Mouse (Mus musculus) limb, embryonic 12.5 days (tissue): ENCODE results near the gene Narf. TPM values are rescaled to one million over a fixed set of nuclear protein-coding genes. Genes with fewer than 3 reads are reported as not detected.

Source experiments
- ATAC-seq: fragments of 200-750 bp; cut with Nextera tagmentation; 2 replicates; pipeline ENCODE4 v1.8.0; 2017; ENCODE audit warnings: low read depth, moderate TSS enrichment; ENCODE audit not compliant: insufficient number of reproducible peaks, insufficient read depth, low FRiP score, low TSS enrichment
- H3K27ac ChIP-seq: fragments of 300-500 bp; sonication (generic); 2 replicates; pipeline ENCODE4 v1.5.1; 2016; ENCODE audit warnings: mild to moderate bottlenecking, moderate library complexity
- H3K27me3 ChIP-seq: fragments of 300-500 bp; sonication (generic); 2 replicates; pipeline ENCODE4 v1.6.1; 2016; ENCODE audit warnings: mild to moderate bottlenecking, moderate library complexity
- H3K36me3 ChIP-seq: fragments of 300-500 bp; sonication (generic); 2 replicates; pipeline ENCODE4 v1.6.1; 2016; ENCODE audit warnings: mild to moderate bottlenecking, moderate library complexity
- H3K4me1 ChIP-seq: fragments of 300-500 bp; sonication (generic); replicated peaks from 2 replicates; pipeline ENCODE4 v1.6.1; 2016
- H3K4me2 ChIP-seq: fragments of 300-500 bp; sonication (generic); 2 replicates; pipeline ENCODE4 v1.6.1; 2016; ENCODE audit warnings: mild to moderate bottlenecking, moderate library complexity
- H3K4me3 ChIP-seq: fragments of 300-500 bp; sonication (generic); replicated peaks from 2 replicates; pipeline ENCODE4 v1.5.1; 2016; ENCODE audit warnings: mild to moderate bottlenecking
- H3K9ac ChIP-seq: fragments of 300-500 bp; sonication (generic); replicated peaks from 2 replicates; pipeline ENCODE4 v1.6.1; 2016; ENCODE audit warnings: mild to moderate bottlenecking, moderate library complexity
- H3K9me3 ChIP-seq: fragments of 300-500 bp; sonication (generic); 2 replicates; pipeline ENCODE4 v1.6.1; 2016; ENCODE audit warnings: mild to moderate bottlenecking, moderate library complexity
- WGBS: fragments of 180-500 bp; shearing (Covaris S2); methylation state at CpG from one replicate; pipeline ENCODE4 v1.1.7; 2016; 5-methylcytosine and 5-hydroxymethylcytosine counted together
- polyA plus RNA-seq: library from polyadenylated mRNA; unstranded; fragments of >200 nt; fragmentation: Nextera tagmentation; extraction: Ambion mirVana; gene quantifications from 2 replicates; pipeline ENCODE4 v1.2.1, GENCODE M21; 2016

The Narf gene
- polyA plus RNA-seq, 1 experiment from 2014 or later, result 68.4 TPM

DNA sequence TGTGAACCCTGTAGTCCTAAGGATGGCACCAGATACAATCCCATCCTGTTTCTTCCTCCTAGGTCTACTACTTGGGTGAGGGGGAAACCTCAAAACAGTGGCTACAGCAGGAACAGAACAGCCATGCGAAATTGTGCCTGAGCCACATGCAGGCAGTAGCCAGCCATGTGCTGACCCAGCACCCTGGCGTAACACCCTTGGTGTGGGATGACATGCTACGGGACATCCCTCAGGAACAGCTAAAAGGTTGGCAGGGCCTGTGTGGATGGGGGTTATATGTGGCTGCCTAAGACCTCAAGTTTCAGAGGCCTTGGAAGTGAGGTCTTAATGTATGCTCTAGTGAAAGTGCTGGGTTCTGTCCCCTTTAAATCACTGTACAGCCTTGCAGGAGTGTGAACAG, 20.2 kb upstream of the Narf start:
- Histone ChIP-seq H3K27ac (no peak overlapping the region), H3K27me3 (no peaks in the 10 kb centered on the region), H3K9me3 (no peaks in the 10 kb centered on the region), H3K36me3 (peaks cover 79% of the 10 kb centered on the region), H3K4me1 (no peaks in the 10 kb centered on the region), H3K4me3 (no peak overlapping the region), H3K9ac (no peak overlapping the region), H3K4me2 (no peak overlapping the region)
- no peak for ATAC-seq
- WGBS, result 85% methylated on average over 3 of the region's 3 CpGs

DNA sequence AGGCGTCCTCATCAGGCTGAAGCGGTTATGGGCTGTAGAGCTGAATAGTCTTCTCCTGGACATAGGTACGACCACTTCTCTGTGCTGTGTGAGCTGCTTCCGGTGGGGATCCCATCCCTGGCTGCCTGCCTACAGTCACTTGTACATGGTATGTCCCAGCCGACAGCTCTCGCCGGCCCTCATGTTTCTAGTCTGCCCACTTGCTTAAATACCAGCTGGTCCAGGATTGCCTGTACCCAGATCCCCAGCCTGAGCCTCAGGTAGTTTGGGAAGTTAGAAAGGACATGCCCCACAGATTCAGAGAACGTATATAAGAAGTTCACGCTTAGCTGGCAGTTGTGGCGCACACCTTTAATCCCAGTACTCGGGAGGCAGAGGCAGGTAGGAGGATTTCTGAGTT, 17.3 kb upstream of the Narf start:
- Histone ChIP-seq H3K4me3 (no peak overlapping the region), H3K4me1 (no peaks in the 10 kb centered on the region), H3K9me3 (no peaks in the 10 kb centered on the region), H3K9ac (no peak overlapping the region), H3K4me2 (no peak overlapping the region), H3K27ac (no peak overlapping the region), H3K27me3 (no peaks in the 10 kb centered on the region), H3K36me3 (peaks cover 90% of the 10 kb centered on the region)
- ATAC-seq, result no peak
- 91% methylated on average over 11 of the region's 11 CpGs for WGBS

DNA sequence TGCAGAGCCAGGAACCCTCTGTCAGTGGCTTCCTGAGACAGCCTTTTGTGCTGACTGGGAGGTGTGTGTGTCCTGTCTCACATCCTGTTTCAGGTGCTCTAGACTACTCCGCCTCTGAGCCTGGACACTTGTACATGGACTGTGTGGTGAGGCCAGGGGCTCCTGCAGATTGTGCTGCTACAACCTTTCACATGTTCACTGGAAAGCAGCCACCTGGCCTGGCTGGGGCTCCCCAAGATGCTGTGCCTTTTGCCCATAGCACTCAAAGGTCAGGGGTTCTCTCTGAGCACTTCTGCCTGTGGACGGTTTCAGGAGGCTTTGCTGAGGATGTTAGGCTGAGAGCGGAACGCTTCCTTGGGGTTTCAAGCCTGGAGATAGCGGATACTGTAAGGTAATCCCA, 16.3 kb upstream of the Narf start:
- 90% methylated on average over 5 of the region's 5 CpGs for WGBS
- peaks cover 94% of the 10 kb centered on the region for H3K36me3 ChIP-seq

DNA sequence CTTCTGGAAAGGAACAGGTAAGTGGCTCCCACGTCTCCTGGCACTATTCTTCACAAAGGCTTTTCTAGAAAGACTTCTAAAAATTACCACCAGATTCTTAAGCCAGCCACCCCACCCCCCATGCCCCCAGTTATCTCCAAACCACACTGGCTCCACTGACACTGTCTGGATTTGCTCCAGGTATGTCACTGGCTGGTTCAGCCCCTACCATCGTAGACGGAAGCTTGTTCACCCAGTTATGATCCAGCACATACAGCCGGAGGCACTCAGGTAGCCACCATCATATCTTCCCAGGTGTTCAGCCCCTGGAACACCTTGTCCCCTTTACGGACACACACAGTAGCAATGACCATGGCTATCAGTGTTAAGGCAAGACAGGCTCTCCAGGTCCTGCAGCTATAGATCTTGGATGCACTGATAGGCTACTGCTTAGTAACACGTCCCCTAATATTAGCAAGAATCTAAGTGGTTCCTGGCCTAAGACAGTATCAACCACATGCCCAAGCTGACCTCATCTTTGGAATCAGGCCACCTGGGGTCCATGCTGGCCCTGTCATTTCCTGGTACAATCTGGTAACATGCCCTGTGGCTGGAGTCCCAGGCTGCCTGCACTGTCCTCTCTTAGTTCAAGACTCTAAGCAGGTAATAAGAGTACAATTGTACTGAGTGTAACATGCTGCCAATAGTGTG, 15.6 kb upstream of the Narf start:
- no peak for ATAC-seq
- Histone ChIP-seq H3K4me3 (no peak overlapping the region), H3K27ac (no peak overlapping the region), H3K9me3 (no peaks in the 10 kb centered on the region), H3K4me2 (no peak overlapping the region), H3K9ac (no peak overlapping the region), H3K27me3 (no peaks in the 10 kb centered on the region), H3K36me3 (peaks cover 95% of the 10 kb centered on the region), H3K4me1 (no peaks in the 10 kb centered on the region)
- 89% methylated on average over 6 of the region's 6 CpGs for WGBS

More for the DNA sequence above, 16.3 kb upstream of the Narf start:
- no peaks in the 10 kb centered on the region for H3K4me1 ChIP-seq
- H3K27me3 ChIP-seq, result no peaks in the 10 kb centered on the region
- H3K4me3 ChIP-seq, result no peak overlapping the region
- no peak for ATAC-seq
- H3K27ac ChIP-seq, result no peak overlapping the region
- H3K9ac ChIP-seq, result no peak overlapping the region
- H3K4me2 ChIP-seq, result no peak overlapping the region
- H3K9me3 ChIP-seq, result no peaks in the 10 kb centered on the region

DNA sequence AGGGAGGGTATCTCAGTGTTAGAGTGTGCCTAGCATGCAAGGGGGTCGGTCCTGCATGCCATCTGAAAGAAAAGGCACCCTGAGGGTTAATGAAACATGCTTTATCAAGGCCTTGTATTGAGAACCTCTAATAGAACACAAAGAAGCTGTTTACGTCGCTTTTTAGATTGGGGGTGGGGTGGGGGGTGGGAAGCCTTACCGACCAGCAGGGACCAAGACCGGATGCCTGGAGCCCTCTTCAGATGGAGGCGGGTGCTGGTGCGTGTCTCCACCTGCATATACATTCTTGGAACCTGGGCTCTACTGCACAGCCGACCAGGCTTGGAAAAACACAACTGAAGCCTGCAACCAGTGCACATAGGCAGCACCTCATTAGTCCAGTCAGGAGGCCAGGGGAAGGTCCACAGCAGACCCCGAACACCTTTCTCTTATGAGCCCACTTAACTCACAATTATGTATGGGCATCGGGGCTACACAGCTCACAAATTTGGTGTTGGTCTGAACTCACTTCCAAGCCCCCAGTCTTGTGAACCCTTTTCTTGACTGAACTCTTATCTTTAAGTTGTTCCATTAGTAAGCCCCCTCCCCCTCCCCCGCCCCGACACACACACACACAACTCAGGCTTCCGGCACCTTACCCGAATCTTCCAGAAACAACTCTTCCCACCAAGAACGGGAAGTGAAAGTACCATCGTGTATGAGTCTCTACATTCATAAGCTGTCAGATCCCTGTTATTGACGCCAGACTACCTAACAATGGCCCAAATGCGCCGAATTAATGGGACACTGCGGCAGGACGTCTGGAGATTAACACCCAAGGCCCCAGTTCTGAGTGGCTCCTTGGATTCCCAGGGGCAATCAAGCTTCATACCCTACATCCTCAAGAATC, 8.7 kb upstream of the Narf start:
- Histone ChIP-seq H3K9ac (peak overlapping the region; percentile 72), H3K4me1 (peaks cover 20% of the 10 kb centered on the region), H3K27ac (peak overlapping the region; percentile 73), H3K27me3 (no peaks in the 10 kb centered on the region), H3K4me3 (peak overlapping the region; percentile 70), H3K4me2 (peak overlapping the region; percentile 82), H3K36me3 (peaks cover 41% of the 10 kb centered on the region), H3K9me3 (no peaks in the 10 kb centered on the region)
- no peak for ATAC-seq
- 30% methylated on average over 21 of the region's 21 CpGs for WGBS

DNA sequence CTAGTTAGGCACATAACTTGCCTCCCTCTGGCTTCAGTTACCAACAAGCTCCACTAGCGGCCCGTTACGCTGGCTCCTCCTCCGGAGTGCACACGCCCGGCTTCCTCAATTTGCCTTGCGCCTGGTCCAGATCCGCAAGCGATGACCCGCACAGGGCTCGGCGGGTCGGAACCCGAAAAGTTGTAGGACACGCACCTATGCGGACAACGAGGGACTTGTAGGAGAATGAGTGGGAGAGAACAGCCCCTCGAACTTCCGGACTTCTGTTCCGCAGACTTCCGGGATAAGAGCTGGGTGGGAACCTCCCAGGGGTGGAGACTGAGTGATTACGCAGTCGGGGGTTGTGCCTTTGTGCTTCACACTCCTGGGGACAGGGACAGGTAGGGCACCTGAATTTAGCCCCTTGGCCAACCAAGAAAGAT, 8.0 kb upstream of the Narf start, which contains the start of gene Cybc1:
TSS of gene Cybc1 (minus strand) at position 305 of the 422 bp plus-strand sequence.
- peak within 1 kb of the TSS; percentile 70 for H3K4me3 ChIP-seq
- H3K27ac ChIP-seq, result peak within 1 kb of the TSS; percentile 73
- peak within 1 kb of the TSS; percentile 82 for H3K4me2 ChIP-seq
- H3K9me3 ChIP-seq, result no peaks in the 10 kb centered on the region
- H3K36me3 ChIP-seq, result peaks cover 34% of the 10 kb centered on the region
- under 1% methylated on average over 23 of the region's 23 CpGs for WGBS
- peak; percentile 87 for ATAC-seq
- H3K9ac ChIP-seq, result peak within 1 kb of the TSS; percentile 72
- H3K27me3 ChIP-seq, result no peaks in the 10 kb centered on the region
- H3K4me1 ChIP-seq, result peaks cover 20% of the 10 kb centered on the region

DNA sequence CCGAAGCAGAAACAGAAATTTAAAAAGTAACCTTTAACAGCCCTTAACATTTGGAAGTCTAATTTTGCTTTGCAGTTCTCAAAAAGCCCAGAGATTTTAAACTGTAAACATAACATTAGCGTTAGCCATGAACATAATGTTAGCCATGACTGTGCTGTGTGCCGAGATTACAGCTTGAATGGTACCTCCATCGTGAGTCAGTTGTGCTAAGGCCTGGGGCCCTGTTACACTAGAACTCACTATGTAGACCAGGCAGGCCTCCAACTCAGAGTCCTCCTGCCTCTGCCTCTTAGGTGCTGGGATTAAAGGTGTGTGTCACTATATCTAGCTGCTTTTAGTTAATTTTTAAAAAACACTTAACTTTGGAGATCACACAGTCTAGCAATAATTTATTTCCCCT, 5.9 kb upstream of the Narf start:
- no peak overlapping the region for H3K4me2 ChIP-seq
- H3K36me3 ChIP-seq, result peaks cover 12% of the 10 kb centered on the region
- no peak overlapping the region for H3K27ac ChIP-seq
- H3K4me3 ChIP-seq, result no peak overlapping the region
- no peaks in the 10 kb centered on the region for H3K9me3 ChIP-seq
- no peak overlapping the region for H3K9ac ChIP-seq
- peaks cover 24% of the 10 kb centered on the region for H3K4me1 ChIP-seq
- no peaks in the 10 kb centered on the region for H3K27me3 ChIP-seq
- 78% methylated on average over 4 of the region's 4 CpGs for WGBS
- no peak for ATAC-seq

DNA sequence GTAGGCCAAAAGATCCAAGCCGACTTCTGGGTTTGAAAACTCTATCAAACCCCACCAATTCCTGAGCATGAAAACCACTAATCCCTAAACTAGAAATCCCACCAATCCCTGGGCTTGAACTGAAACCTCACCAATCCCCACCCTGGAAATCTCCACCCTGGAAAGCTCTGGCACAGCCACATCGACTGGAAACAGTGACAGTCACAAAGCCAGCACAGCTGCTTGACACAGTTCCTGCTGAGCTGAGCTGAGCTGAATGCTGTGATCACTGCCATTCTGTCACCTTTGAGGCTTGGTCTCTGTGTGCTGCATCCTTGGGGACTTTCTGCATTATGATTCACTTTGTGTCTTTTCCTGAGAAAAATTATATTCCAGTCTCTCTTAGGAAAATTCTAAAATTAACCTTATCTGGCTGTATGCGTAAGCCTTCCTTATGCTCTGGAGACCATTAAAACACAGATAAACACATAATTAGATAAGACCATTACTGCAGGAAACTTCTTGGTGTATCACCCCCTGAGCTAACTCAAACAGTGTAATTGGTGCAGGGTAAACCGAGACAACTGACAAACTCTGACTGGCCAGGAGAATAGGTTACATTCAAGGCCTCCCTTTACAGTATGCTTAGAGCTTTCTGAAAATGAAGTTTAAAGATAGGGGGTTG, 5.3 kb upstream of the Narf start:
- Histone ChIP-seq H3K9me3 (no peaks in the 10 kb centered on the region), H3K4me1 (peaks cover 25% of the 10 kb centered on the region), H3K4me3 (no peak overlapping the region), H3K4me2 (no peak overlapping the region), H3K9ac (no peak overlapping the region), H3K36me3 (peaks cover 7% of the 10 kb centered on the region), H3K27me3 (no peaks in the 10 kb centered on the region), H3K27ac (no peak overlapping the region)
- ATAC-seq, result no peak
- WGBS, result 58% methylated on average over 4 of the region's 4 CpGs

DNA sequence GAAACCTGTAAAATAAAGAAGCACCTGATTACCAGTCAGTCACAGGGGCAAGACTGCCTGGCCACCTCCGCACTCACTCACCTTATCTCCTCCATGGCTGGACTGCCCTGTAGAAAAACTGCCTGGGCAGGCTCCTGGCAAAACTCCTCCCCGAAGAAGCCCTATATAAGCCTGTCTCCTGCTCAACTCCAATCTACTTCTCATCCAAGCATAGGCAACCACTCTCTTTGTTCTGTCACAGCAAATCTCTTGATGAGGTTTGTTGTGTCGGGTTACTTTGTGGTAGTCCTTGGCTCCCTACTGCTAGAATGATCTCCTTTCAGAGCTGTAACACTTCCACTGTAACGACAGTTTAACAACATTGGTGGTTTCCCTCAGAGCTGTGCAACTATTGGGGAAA, 4.3 kb upstream of the Narf start:
- Histone ChIP-seq H3K4me1 (peaks cover 22% of the 10 kb centered on the region), H3K27me3 (no peaks in the 10 kb centered on the region), H3K9ac (no peak overlapping the region), H3K36me3 (no peaks in the 10 kb centered on the region), H3K9me3 (no peaks in the 10 kb centered on the region), H3K4me3 (no peak overlapping the region), H3K4me2 (no peak overlapping the region), H3K27ac (no peak overlapping the region)
- WGBS, result 32% methylated on average over 4 of the region's 4 CpGs
- ATAC-seq, result no peak

DNA sequence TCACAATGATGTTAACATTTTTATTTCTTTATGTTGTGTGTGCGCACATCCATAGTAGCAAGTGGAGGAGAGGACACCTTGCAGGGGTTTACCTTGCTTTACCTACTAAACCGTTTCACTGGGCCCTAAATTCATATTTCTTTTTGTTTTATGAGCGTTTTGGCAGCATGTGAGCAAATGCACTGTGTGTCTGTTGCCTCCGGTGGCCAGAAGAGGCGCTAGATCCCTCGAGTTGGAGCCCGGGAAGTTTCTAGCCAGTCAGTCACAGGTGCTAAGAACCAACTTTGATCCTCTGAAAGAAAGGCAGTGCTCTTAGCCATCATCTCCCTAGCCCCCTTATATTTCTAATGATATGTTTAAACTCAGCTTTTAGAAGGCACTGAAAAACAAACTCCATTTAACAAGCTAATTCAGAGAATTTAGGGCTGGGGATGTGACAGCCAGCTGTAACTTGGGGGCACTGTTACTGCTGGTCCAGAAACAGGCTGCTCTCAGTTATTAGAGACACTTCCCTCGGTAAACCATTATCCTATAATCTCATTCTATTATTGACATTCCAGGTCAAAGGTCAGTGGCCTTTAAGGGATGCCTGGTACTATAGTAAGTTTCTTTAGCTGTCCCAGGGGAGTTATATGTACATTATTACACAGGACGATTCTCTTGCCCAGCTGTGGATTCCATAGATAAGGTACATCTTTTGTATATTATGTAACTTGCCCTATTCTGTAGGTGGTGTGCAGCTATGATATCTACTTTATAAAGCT, 1.4 kb upstream of the Narf start:
- H3K4me3 ChIP-seq, result peak overlapping the region; percentile 76; the same call in 1 of the 2 replicates
- H3K9me3 ChIP-seq, result no peaks in the 10 kb centered on the region
- H3K27ac ChIP-seq, result peak overlapping the region; percentile 99
- no peak overlapping the region for H3K9ac ChIP-seq
- peak overlapping the region; percentile 51 for H3K4me2 ChIP-seq
- peaks cover 16% of the 10 kb centered on the region for H3K4me1 ChIP-seq
- WGBS, result 26% methylated on average over 9 of the region's 9 CpGs
- no peaks in the 10 kb centered on the region for H3K27me3 ChIP-seq
- no peak for ATAC-seq
- peaks cover 20% of the 10 kb centered on the region for H3K36me3 ChIP-seq
